Mouse (Mus musculus) midbrain, embryonic 13.5 days (tissue): ENCODE data around the gene Pnpla1. TPM values are rescaled to one million over a fixed set of nuclear protein-coding genes. Genes with fewer than 3 reads are reported as not detected.
"Not testable (repeated sequence)": the region's sequence is repeated elsewhere in the genome, so short reads cannot be mapped to it uniquely, and the experiment has no call there.

Experiments used
- ATAC-seq: fragments of 200-750 bp; cut with Nextera tagmentation; 2 replicates; pipeline ENCODE4 v1.8.0; 2017; ENCODE audit warnings: mild to moderate bottlenecking, moderate TSS enrichment, moderate library complexity
- H3K27ac ChIP-seq: fragments of 300-500 bp; sonication (generic); 2 replicates; pipeline ENCODE4 v1.5.1; 2015; ENCODE audit warnings: inconsistent platforms, mild to moderate bottlenecking, moderate library complexity
- H3K27me3 ChIP-seq: fragments of 300-500 bp; sonication (generic); 2 replicates; pipeline ENCODE4 v1.6.1; 2015; ENCODE audit warnings: mild to moderate bottlenecking, inconsistent platforms
- H3K36me3 ChIP-seq: fragments of 300-500 bp; sonication (generic); 2 replicates; pipeline ENCODE4 v1.6.1; 2015; ENCODE audit warnings: mild to moderate bottlenecking, inconsistent platforms
- H3K4me1 ChIP-seq: fragments of 300-500 bp; sonication (generic); replicated peaks from 2 replicates; pipeline ENCODE4 v1.6.1; 2015; ENCODE audit warnings: inconsistent platforms
- H3K4me2 ChIP-seq: fragments of 300-500 bp; sonication (generic); replicated peaks from 2 replicates; pipeline ENCODE4 v1.6.1; 2015; ENCODE audit warnings: moderate library complexity, mild to moderate bottlenecking, inconsistent platforms
- H3K4me3 ChIP-seq: fragments of 300-500 bp; sonication (generic); replicated peaks from 2 replicates; pipeline ENCODE4 v1.5.1; 2015; ENCODE audit warnings: mild to moderate bottlenecking, inconsistent platforms
- H3K9ac ChIP-seq: fragments of 300-500 bp; sonication (generic); replicated peaks from 2 replicates; pipeline ENCODE4 v1.6.1; 2015; ENCODE audit warnings: mild to moderate bottlenecking, inconsistent platforms
- H3K9me3 ChIP-seq: fragments of 300-500 bp; sonication (generic); 2 replicates; pipeline ENCODE4 v1.6.1; 2016; ENCODE audit warnings: mild to moderate bottlenecking, inconsistent platforms
- WGBS: fragments of 180-500 bp; shearing (Covaris S2); methylation state at CpG from one replicate; pipeline ENCODE4 v1.1.7; 2015; 5-methylcytosine and 5-hydroxymethylcytosine counted together
- polyA plus RNA-seq: library from polyadenylated mRNA; unstranded; fragments of >200 nt; fragmentation: Nextera tagmentation; extraction: Ambion mirVana; gene quantifications from 2 replicates; pipeline ENCODE4 v1.2.1, GENCODE M21; 2015

The Pnpla1 gene
- polyA plus RNA-seq, 1 experiment from 2014 or later = not detected

- H3K36me3 ChIP-seq = peaks cover 99% of the 10 kb centered on the region
- no peak overlapping the region for H3K4me2 ChIP-seq
- ATAC-seq = no peak
- no peak overlapping the region for H3K4me3 ChIP-seq
- H3K9me3 ChIP-seq = no peaks in the 10 kb centered on the region
- H3K9ac ChIP-seq = no peak overlapping the region
- no peaks in the 10 kb centered on the region for H3K4me1 ChIP-seq
- no peak overlapping the region for H3K27ac ChIP-seq
- no peaks in the 10 kb centered on the region for H3K27me3 ChIP-seq
- 91% methylated on average over 6 of the region's 6 CpGs for WGBS
These were observed 33.3 kb upstream of the Pnpla1 start for GRCm38 (mm10) chr17:28824896-28825295.

GRCm38 (mm10) chr17:28825359-28826041 lies 32.7 kb upstream of the Pnpla1 start:
- no peak overlapping the region for H3K27ac ChIP-seq
- H3K4me1 ChIP-seq = no peaks in the 10 kb centered on the region
- H3K27me3 ChIP-seq = no peaks in the 10 kb centered on the region
- H3K9me3 ChIP-seq = no peaks in the 10 kb centered on the region
- H3K4me3 ChIP-seq = no peak overlapping the region
- H3K36me3 ChIP-seq = peaks cover 99% of the 10 kb centered on the region
- no peak overlapping the region for H3K9ac ChIP-seq
- ATAC-seq = no peak
- no peak overlapping the region for H3K4me2 ChIP-seq
- 91% methylated on average over 6 of the region's 6 CpGs for WGBS

- peaks cover 98% of the 10 kb centered on the region for H3K36me3 ChIP-seq
These were observed 30.5 kb upstream of the Pnpla1 start for GRCm38 (mm10) chr17:28827665-28828231.

GRCm38 (mm10) chr17:28829120-28829519 lies 29.1 kb upstream of the Pnpla1 start:
- no peak for ATAC-seq
- H3K4me1 ChIP-seq = no peaks in the 10 kb centered on the region
- H3K9me3 ChIP-seq = no peaks in the 10 kb centered on the region
- no peak overlapping the region for H3K9ac ChIP-seq
- H3K36me3 ChIP-seq = peaks cover 95% of the 10 kb centered on the region
- no peak overlapping the region for H3K4me2 ChIP-seq
- WGBS = 93% methylated on average over 14 of the region's 14 CpGs
- H3K4me3 ChIP-seq = no peak overlapping the region
- H3K27me3 ChIP-seq = no peaks in the 10 kb centered on the region
- H3K27ac ChIP-seq = no peak overlapping the region

More at GRCm38 (mm10) chr17:28827665-28828231, 30.5 kb upstream of the Pnpla1 start:
- Histone ChIP-seq H3K4me1 (no peaks in the 10 kb centered on the region), H3K4me3 (no peak overlapping the region), H3K4me2 (no peak overlapping the region), H3K9me3 (no peaks in the 10 kb centered on the region), H3K27ac (no peak overlapping the region), H3K9ac (no peak overlapping the region), H3K27me3 (no peaks in the 10 kb centered on the region)
- ATAC-seq = no peak
- 93% methylated on average over 8 of the region's 8 CpGs for WGBS

GRCm38 (mm10) chr17:28831065-28831464 lies 27.1 kb upstream of the Pnpla1 start:
- ATAC-seq = no peak
- no peak overlapping the region for H3K27ac ChIP-seq
- 73% methylated on average over 8 of the region's 8 CpGs for WGBS
- H3K27me3 ChIP-seq = no peaks in the 10 kb centered on the region
- H3K4me1 ChIP-seq = no peaks in the 10 kb centered on the region
- H3K36me3 ChIP-seq = peaks cover 93% of the 10 kb centered on the region
- H3K4me3 ChIP-seq = no peak overlapping the region
- no peaks in the 10 kb centered on the region for H3K9me3 ChIP-seq
- H3K9ac ChIP-seq = no peak overlapping the region
- H3K4me2 ChIP-seq = no peak overlapping the region

GRCm38 (mm10) chr17:28832040-28832439 lies 26.2 kb upstream of the Pnpla1 start:
- Histone ChIP-seq H3K4me2 (no peak overlapping the region), H3K27me3 (no peaks in the 10 kb centered on the region), H3K9ac (no peak overlapping the region), H3K9me3 (no peaks in the 10 kb centered on the region), H3K4me1 (no peaks in the 10 kb centered on the region), H3K4me3 (no peak overlapping the region), H3K27ac (no peak overlapping the region), H3K36me3 (peaks cover 93% of the 10 kb centered on the region)
- WGBS = 90% methylated on average over 9 of the region's 9 CpGs
- ATAC-seq = no peak

GRCm38 (mm10) chr17:28832875-28833274 lies 25.3 kb upstream of the Pnpla1 start:
- no peak overlapping the region for H3K4me3 ChIP-seq
- H3K36me3 ChIP-seq = peaks cover 93% of the 10 kb centered on the region
- H3K27ac ChIP-seq = no peak overlapping the region
- no peak overlapping the region for H3K4me2 ChIP-seq
- 98% methylated on average over 3 of the region's 3 CpGs for WGBS
- ATAC-seq = no peak
- no peaks in the 10 kb centered on the region for H3K9me3 ChIP-seq
- H3K4me1 ChIP-seq = no peaks in the 10 kb centered on the region
- H3K9ac ChIP-seq = no peak overlapping the region
- H3K27me3 ChIP-seq = no peaks in the 10 kb centered on the region

- Histone ChIP-seq H3K27ac (no peak overlapping the region), H3K27me3 (no peaks in the 10 kb centered on the region), H3K4me3 (no peak overlapping the region), H3K4me2 (no peak overlapping the region), H3K4me1 (no peaks in the 10 kb centered on the region), H3K9me3 (no peaks in the 10 kb centered on the region), H3K36me3 (peaks cover 93% of the 10 kb centered on the region), H3K9ac (no peak overlapping the region)
- 83% methylated on average over 10 of the region's 10 CpGs for WGBS
- no peak for ATAC-seq
These were observed 23.5 kb upstream of the Pnpla1 start for GRCm38 (mm10) chr17:28834676-28835075.

GRCm38 (mm10) chr17:28837840-28838239 lies 20.4 kb upstream of the Pnpla1 start:
- H3K4me1 ChIP-seq = no peaks in the 10 kb centered on the region
- H3K9ac ChIP-seq = no peak overlapping the region
- no peak for ATAC-seq
- no peaks in the 10 kb centered on the region for H3K27me3 ChIP-seq
- no peak overlapping the region for H3K27ac ChIP-seq
- no peak overlapping the region for H3K4me2 ChIP-seq
- 95% methylated on average over 7 of the region's 7 CpGs for WGBS
- no peak overlapping the region for H3K4me3 ChIP-seq
- peaks cover 71% of the 10 kb centered on the region for H3K36me3 ChIP-seq
- H3K9me3 ChIP-seq = 0 out of 2 replicates have a peak, but pooled peaks cover 7% of the 10 kb centered on the region

- not testable (repeated sequence) for H3K27me3 ChIP-seq, H3K4me2 ChIP-seq, H3K9me3 ChIP-seq, H3K27ac ChIP-seq, H3K9ac ChIP-seq, H3K4me1 ChIP-seq, ATAC-seq, H3K4me3 ChIP-seq
- peaks cover 35% of the 10 kb centered on the region for H3K36me3 ChIP-seq
- 96% methylated on average over 4 of the region's 4 CpGs for WGBS
These were observed 16.3 kb upstream of the Pnpla1 start for GRCm38 (mm10) chr17:28841947-28842346.

GRCm38 (mm10) chr17:28843665-28844064 lies 14.5 kb upstream of the Pnpla1 start:
- Histone ChIP-seq H3K36me3 (peaks cover 18% of the 10 kb centered on the region), H3K27me3 (no peaks in the 10 kb centered on the region), H3K9me3 (0 out of 2 replicates have a peak, but pooled peaks cover 7% of the 10 kb centered on the region), H3K27ac (no peak overlapping the region), H3K4me1 (0 out of 2 replicates have a peak, but pooled peaks cover 6% of the 10 kb centered on the region), H3K4me3 (no peak overlapping the region), H3K9ac (no peak overlapping the region), H3K4me2 (no peak overlapping the region)
- 89% methylated on average over 5 of the region's 5 CpGs for WGBS
- no peak for ATAC-seq

GRCm38 (mm10) chr17:28846974-28847617 lies 11.1 kb upstream of the Pnpla1 start:
- Histone ChIP-seq H3K9me3 (0 out of 2 replicates have a peak, but pooled peaks cover under 1% of the 10 kb centered on the region), H3K27ac (no peak overlapping the region), H3K4me2 (no peak overlapping the region), H3K27me3 (no peaks in the 10 kb centered on the region), H3K36me3 (no peaks in the 10 kb centered on the region), H3K9ac (no peak overlapping the region), H3K4me3 (no peak overlapping the region), H3K4me1 (0 out of 2 replicates have a peak, but pooled peaks cover 6% of the 10 kb centered on the region)
- WGBS = 73% methylated on average over 11 of the region's 11 CpGs
- ATAC-seq = no peak
